Mouse (Mus musculus) liver, embryonic 16.5 days (tissue): Measurements from ENCODE around the gene Hist1h4h. TPM values are rescaled to one million over a fixed set of nuclear protein-coding genes. Genes with fewer than 3 reads are reported as not detected.
"Not testable (repeated sequence)": the region's sequence is repeated elsewhere in the genome, so short reads cannot be mapped to it uniquely, and the experiment has no call there.

ENCODE experiments used
- ATAC-seq: fragments of 200-750 bp; cut with Nextera tagmentation; 2 replicates; pipeline ENCODE4 v1.8.0; 2017; ENCODE audit warnings: low read depth, mild to moderate bottlenecking, moderate number of reproducible peaks, moderate library complexity
- H3K27ac ChIP-seq: fragments of 300-500 bp; sonication (generic); 2 replicates; pipeline ENCODE4 v1.5.1; 2014; ENCODE audit warnings: mild to moderate bottlenecking, low read length
- H3K27me3 ChIP-seq: fragments of 300-500 bp; sonication (generic); 2 replicates; pipeline ENCODE4 v1.6.1; 2014; ENCODE audit warnings: low read depth, low read length, mixed read lengths; ENCODE audit not compliant: control insufficient read depth, insufficient read depth
- H3K36me3 ChIP-seq: fragments of 300-500 bp; sonication (generic); 2 replicates; pipeline ENCODE4 v1.6.1; 2014; ENCODE audit warnings: mild to moderate bottlenecking; ENCODE audit not compliant: control insufficient read depth, insufficient read depth
- H3K4me1 ChIP-seq: fragments of 300-500 bp; sonication (generic); 2 replicates; pipeline ENCODE4 v1.6.1; 2014; ENCODE audit warnings: low read depth, low read length, mixed read lengths; ENCODE audit not compliant: control insufficient read depth
- H3K4me2 ChIP-seq: fragments of 300-500 bp; sonication (generic); 2 replicates; pipeline ENCODE4 v1.6.1; 2014; ENCODE audit warnings: low read depth, low read length, mixed read lengths
- H3K4me3 ChIP-seq: fragments of 300-500 bp; sonication (generic); 2 replicates; pipeline ENCODE4 v1.5.1; 2014; ENCODE audit warnings: low read depth, mild to moderate bottlenecking, low read length
- H3K9ac ChIP-seq: fragments of 300-500 bp; sonication (generic); 2 replicates; pipeline ENCODE4 v1.6.1; 2014; ENCODE audit warnings: low read depth, low read length
- H3K9me3 ChIP-seq: fragments of 300-500 bp; sonication (generic); replicated peaks from 2 replicates; pipeline ENCODE4 v1.6.1; 2016; ENCODE audit warnings: low read length; ENCODE audit not compliant: control insufficient read depth
- WGBS: fragments of 180-500 bp; shearing (Covaris S2); extraction: QIAGEN DNeasy Blood & Tissue Kit; methylation state at CpG from one replicate; pipeline ENCODE4 v1.1.7; 2014; ENCODE audit not compliant: insufficient replicate concordance; 5-methylcytosine and 5-hydroxymethylcytosine counted together
- polyA plus RNA-seq: library from polyadenylated mRNA; unstranded; fragments of >200 nt; fragmentation: Nextera tagmentation; extraction: Ambion mirVana; gene quantifications from 2 replicates; pipeline ENCODE4 v1.2.1, GENCODE M21; 2015

Hist1h4h gene
- polyA plus RNA-seq, 1 experiment from 2014 or later = 5.5 TPM

GRCm38 (mm10) chr13:23529005-23529404 lies 1.8 kb upstream of the Hist1h4h start:
- no peaks in the 10 kb centered on the region for H3K27me3 ChIP-seq
- peaks cover 25% of the 10 kb centered on the region for H3K4me1 ChIP-seq
- H3K27ac ChIP-seq = no peak overlapping the region
- no peak overlapping the region for H3K4me3 ChIP-seq
- no peak overlapping the region for H3K4me2 ChIP-seq
- no peaks in the 10 kb centered on the region for H3K9me3 ChIP-seq
- no peak for ATAC-seq
- WGBS = 79% methylated on average over 5 of the region's 5 CpGs
- H3K9ac ChIP-seq = no peak overlapping the region
- H3K36me3 ChIP-seq = no peaks in the 10 kb centered on the region

DNA sequence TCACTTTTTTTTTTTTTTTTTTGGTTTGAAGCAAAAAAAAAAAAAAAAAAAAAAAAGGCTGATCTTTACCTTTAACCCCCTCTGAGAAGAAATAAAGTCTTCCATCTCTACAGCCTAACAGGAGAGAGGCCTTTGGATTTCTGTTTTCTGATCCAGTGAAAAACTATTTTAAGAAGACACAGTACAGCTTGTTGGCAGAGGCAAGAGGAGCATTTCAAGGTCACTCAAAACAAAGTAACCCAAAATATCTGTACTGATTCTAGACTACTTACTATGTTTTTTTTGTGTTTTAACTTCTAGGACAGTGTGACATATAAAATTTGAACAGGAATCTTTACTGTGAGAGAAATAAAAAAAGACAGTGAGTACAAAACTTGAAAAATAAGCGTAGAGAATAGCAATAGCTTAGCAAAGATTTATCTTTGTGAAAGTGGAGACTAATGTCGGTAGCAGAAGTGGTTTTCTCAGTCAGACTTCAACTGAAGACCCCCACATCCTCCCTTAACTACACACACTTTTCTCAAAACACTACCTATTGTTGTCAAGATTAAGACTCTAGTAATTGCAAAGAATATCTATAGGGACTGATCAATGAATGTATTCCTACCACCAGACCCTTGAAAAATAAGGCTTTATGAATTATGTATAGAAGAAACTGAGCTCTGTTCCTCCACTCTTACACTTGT lies 1.2 kb upstream of the Hist1h4h start:
- H3K27me3 ChIP-seq = no peaks in the 10 kb centered on the region

GRCm38 (mm10) chr13:23530181-23530900 lies 509 bp upstream of the Hist1h4h start:
- Histone ChIP-seq H3K36me3 (no peaks in the 10 kb centered on the region), H3K9me3 (no peaks in the 10 kb centered on the region), H3K27ac (peak overlapping the region; percentile 96), H3K4me3 (peak overlapping the region; percentile 65), H3K9ac (peak overlapping the region; percentile 78), H3K4me1 (peaks cover 20% of the 10 kb centered on the region), H3K27me3 (no peaks in the 10 kb centered on the region), H3K4me2 (peak overlapping the region; percentile 64)
- 0% methylated on average over 20 of the region's 20 CpGs for WGBS
- ATAC-seq = no peak

More for the DNA sequence above, 1.2 kb upstream of the Hist1h4h start:
- Histone ChIP-seq H3K4me3 (peak overlapping the region; percentile 65), H3K27ac (peak overlapping the region; percentile 96), H3K4me2 (peak overlapping the region; percentile 64), H3K9ac (peak overlapping the region; percentile 78), H3K4me1 (peaks cover 23% of the 10 kb centered on the region), H3K36me3 (no peaks in the 10 kb centered on the region), H3K9me3 (no peaks in the 10 kb centered on the region)
- 18% methylated on average over 2 of the region's 2 CpGs for WGBS
- no peak for ATAC-seq

DNA sequence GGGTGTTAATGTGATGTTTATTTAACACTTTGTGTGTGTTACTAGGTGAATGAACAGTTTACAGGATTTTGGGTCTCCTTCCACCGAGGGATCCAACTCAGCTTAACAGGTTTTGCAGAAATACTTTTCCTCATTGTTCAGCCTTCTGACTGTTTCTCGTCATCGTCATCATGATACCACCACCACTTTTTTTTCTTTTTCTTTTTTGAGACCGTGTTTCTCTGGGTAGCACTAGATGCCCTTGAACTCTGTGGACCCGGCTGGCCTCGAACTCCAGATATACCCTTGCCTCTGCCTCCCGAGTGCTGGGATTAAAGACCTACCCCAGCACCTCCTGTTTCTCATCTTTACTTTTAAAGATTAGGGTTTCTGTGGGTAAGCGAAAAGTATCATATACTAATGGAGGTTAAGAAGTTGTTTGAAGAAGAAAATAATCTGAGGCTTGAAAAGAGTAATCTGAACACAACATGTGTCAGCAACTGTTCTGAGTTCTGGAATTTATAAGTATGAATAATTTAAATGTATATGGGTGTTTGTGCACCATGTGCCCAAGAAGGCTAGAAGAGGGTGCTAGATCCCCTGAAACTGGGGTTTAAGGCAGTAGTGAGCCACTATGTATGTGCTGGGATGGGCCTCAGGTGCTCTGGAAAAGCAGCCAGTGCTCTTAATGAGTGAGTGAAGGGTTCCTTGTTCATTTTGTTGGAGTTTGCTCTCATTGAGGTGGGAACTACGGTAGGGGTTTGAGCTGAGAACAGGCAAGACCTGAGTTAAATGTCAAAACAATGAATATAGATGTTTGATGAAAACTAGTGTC lies 1.6 kb downstream of the Hist1h4h start:
- ATAC-seq = no peak
- WGBS = 15% methylated on average over 9 of the region's 9 CpGs

GRCm38 (mm10) chr13:23533560-23534367 lies 2.9 kb downstream of the Hist1h4h start, which contains the start of gene Hist1h2af:
Gene Hist1h2af (plus strand): TSS chr13:23533906.
- Histone ChIP-seq H3K4me3 (peak within 1 kb of the TSS; percentile 65), H3K27ac (peak within 1 kb of the TSS; percentile 96), H3K9ac (peak within 1 kb of the TSS; percentile 78), H3K4me1 (peaks cover 25% of the 10 kb centered on the region), H3K4me2 (peak within 1 kb of the TSS; percentile 64)
- H3K36me3 ChIP-seq, H3K27me3 ChIP-seq, H3K9me3 ChIP-seq: not testable (repeated sequence)
- peak; percentile 39 for ATAC-seq
- WGBS = 0% methylated on average over 25 of the region's 53 CpGs

More for the DNA sequence above, 1.6 kb downstream of the Hist1h4h start:
- Histone ChIP-seq H3K4me2 (peak overlapping the region; percentile 64), H3K4me1 (peaks cover 22% of the 10 kb centered on the region), H3K27ac (peak overlapping the region; percentile 96), H3K4me3 (peak overlapping the region; percentile 65), H3K27me3 (no peaks in the 10 kb centered on the region), H3K9me3 (no peaks in the 10 kb centered on the region), H3K9ac (peak overlapping the region; percentile 78), H3K36me3 (no peaks in the 10 kb centered on the region)

DNA sequence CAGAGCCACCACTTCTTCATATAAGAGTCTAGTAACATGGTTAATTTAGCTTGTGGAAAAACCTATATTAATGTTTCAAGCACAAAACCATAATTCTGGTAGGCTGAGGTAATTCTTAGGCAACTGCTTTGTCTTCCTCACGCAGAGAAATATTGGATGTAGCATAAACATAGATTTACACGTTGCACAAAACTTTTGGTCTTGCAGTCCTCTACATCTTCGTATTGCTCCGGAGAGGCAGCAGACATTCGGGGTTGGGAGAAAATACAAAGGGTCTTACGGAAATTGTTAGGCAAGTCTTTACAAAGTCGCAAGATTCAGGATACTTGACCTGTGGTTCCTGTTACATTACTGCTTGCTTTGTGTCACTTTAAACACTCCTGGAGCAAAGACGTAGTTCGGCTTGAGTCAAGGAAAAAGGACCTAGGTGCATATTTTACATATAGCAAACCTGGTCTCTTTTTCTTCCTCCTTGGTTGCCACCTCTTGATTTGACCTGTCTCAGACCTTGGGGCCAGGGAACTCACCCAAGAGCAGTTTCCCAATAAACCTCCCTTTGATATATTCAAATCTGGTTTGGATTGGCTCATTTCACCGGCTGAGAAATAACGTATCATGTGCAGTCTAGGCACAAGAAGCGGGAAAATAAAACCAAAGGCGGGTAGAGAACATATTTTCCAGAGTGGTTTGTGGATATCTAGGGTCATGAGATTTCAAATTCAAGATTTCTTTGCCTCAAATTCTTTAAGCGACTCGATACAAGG lies 3.7 kb downstream of the Hist1h4h start:
- H3K36me3 ChIP-seq = no peaks in the 10 kb centered on the region
- ATAC-seq = 0 out of 2 replicates have a peak, but pooled peaks have one; percentile 6
- 0% methylated on average over 15 of the region's 15 CpGs for WGBS
- H3K27ac ChIP-seq = peak overlapping the region; percentile 96
- peak overlapping the region; percentile 78 for H3K9ac ChIP-seq
- H3K4me1 ChIP-seq = peaks cover 22% of the 10 kb centered on the region
- peak overlapping the region; percentile 64 for H3K4me2 ChIP-seq
- no peaks in the 10 kb centered on the region for H3K9me3 ChIP-seq
- H3K27me3 ChIP-seq = no peaks in the 10 kb centered on the region
- H3K4me3 ChIP-seq = peak overlapping the region; percentile 65

DNA sequence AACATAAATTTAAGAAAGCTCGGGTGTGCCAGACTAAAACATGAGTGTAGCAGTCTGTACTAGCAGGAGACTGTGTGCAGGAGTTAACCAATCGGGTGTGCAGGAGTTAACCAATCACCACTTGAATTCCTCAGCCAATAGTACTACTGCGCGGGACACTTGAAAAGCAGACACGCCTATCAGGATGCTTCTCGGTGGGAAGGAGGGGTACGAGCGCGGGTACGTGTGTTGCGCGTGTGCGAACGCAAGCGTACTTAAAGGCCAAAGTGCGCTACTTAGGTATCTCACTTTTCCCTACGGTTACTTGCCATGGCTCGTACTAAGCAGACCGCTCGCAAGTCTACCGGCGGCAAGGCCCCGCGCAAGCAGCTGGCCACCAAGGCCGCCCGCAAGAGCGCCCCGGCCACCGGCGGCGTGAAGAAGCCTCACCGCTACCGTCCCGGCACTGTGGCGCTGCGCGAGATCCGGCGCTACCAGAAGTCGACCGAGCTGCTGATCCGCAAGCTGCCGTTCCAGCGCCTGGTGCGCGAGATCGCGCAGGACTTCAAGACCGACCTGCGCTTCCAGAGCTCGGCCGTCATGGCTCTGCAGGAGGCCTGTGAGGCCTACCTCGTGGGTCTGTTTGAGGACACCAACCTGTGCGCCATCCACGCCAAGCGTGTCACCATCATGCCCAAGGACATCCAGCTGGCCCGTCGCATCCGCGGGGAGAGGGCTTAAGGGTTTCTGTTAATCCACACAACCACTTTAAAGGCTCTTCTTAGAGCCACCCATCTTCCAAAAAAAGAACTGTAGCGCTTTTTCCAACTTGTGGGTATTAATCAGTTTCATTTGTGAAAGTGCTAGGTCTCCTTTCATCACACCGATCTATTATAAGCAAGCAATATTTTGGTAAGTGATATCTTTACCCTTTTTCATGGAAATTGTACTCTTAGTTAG lies 4.6 kb downstream of the Hist1h4h start, which contains the start of gene Hist1h3g:
Gene Hist1h3g (plus strand): TSS at position 286 of the 939 bp plus-strand sequence.
- not testable (repeated sequence) for H3K27me3 ChIP-seq, H3K9me3 ChIP-seq, H3K36me3 ChIP-seq
- under 1% methylated on average over 42 of the region's 62 CpGs for WGBS
- Histone ChIP-seq H3K4me3 (peak within 1 kb of the TSS; percentile 65), H3K9ac (peak within 1 kb of the TSS; percentile 84), H3K4me1 (peaks cover 24% of the 10 kb centered on the region), H3K4me2 (peak within 1 kb of the TSS; percentile 64), H3K27ac (peak within 1 kb of the TSS; percentile 96)
- peak; percentile 81 for ATAC-seq
